Mouse (Mus musculus) limb, embryonic 10.5 days (tissue): ENCODE data around the gene Nudcd3. TPM values are rescaled to one million over a fixed set of nuclear protein-coding genes. Genes with fewer than 3 reads are reported as not detected.

Source experiments
- DNase-seq: peaks from one replicate; pipeline ENCODE4 v3.0.0-alpha.2; 2017; ENCODE audit warnings: low spot score
- H3K27ac ChIP-seq: fragments of 300-500 bp; sonication (generic); 2 replicates; pipeline ENCODE4 v1.5.1; 2016; ENCODE audit warnings: mild to moderate bottlenecking
- H3K27me3 ChIP-seq: fragments of 300-500 bp; sonication (generic); 2 replicates; pipeline ENCODE4 v1.6.1; 2016; ENCODE audit warnings: low read depth, mild to moderate bottlenecking; ENCODE audit not compliant: poor library complexity, severe bottlenecking
- H3K36me3 ChIP-seq: fragments of 300-500 bp; sonication (generic); 2 replicates; pipeline ENCODE4 v1.6.1; 2016; ENCODE audit warnings: mild to moderate bottlenecking, moderate library complexity
- H3K4me1 ChIP-seq: fragments of 300-500 bp; sonication (generic); 2 replicates; pipeline ENCODE4 v1.6.1; 2016
- H3K4me3 ChIP-seq: fragments of 300-500 bp; sonication (generic); 2 replicates; pipeline ENCODE4 v1.5.1; 2016; ENCODE audit warnings: mild to moderate bottlenecking, moderate library complexity
- H3K9me3 ChIP-seq: fragments of 300-500 bp; sonication (generic); replicated peaks from 2 replicates; pipeline ENCODE4 v1.6.1; 2016; ENCODE audit warnings: mild to moderate bottlenecking
- WGBS: fragments of 180-500 bp; shearing (Covaris S2); methylation state at CpG from one replicate; pipeline ENCODE4 v1.1.7; 2016; 5-methylcytosine and 5-hydroxymethylcytosine counted together
- polyA plus RNA-seq: library from polyadenylated mRNA; unstranded; fragments of >200 nt; fragmentation: Nextera tagmentation; extraction: Ambion mirVana; gene quantifications from 2 replicates; pipeline ENCODE4 v1.2.1, GENCODE M21; 2016

The Nudcd3 gene
- polyA plus RNA-seq, result 52.2 and 55.3 TPM in 2 replicates

DNA sequence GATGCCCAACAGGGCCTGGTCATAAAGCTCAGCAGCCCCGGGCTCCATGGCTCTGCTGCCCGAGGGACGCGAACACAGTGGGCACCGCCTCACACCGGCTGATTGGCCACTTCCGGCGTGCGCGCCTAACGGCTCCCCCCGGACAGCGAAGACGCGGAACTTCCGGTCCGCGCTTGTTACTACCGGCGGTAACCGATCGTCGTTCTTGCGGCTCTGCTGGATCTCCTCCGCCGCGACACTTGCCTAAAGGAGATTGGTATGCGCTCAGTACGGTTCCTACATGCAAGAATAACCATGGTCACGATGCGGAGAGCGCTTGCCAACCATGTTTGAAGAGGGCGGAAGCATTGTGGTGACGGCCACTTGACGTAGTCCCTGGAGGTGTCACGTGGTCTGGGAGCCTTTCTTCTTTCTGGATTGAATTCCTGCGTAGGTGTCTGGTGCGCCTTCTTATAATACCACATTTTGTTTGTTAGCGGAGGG, at the start of gene Nudcd3:
Gene Nudcd3 (minus strand): TSS at position 329 of the 483 bp plus-strand sequence.
- Histone ChIP-seq H3K36me3 (peaks cover 14% of the 10 kb centered on the region; the same call in 1 of the 2 replicates), H3K9me3 (no peaks in the 10 kb centered on the region), H3K4me3 (peak within 1 kb of the TSS; percentile 97), H3K27me3 (no peaks in the 10 kb centered on the region), H3K4me1 (peaks cover 22% of the 10 kb centered on the region), H3K27ac (peak within 1 kb of the TSS; percentile 97)
- DNase-seq, result peak; percentile 95
- WGBS, result under 1% methylated on average over 39 of the region's 39 CpGs

DNA sequence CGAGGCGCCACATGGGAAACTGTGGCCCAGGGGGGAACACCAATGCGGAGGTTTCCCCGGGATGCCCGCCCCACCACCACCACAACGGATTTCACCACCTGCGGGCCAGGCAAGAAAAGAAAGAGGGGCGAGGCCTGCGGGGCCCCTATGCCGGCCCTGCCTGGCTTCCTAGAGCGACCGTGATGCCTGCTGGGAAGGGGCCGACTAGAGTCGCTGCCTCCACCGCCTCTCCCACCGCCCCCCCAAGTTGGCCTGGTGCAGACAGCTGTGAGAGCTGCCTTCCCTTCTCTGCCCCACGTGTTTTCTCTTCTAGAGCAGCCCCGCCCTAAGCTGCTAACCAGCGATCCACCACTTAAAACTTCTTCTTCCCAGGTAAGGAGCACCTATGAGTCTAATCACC, 44.5 kb upstream of the Nudcd3 start:
- 60% methylated on average over 18 of the region's 19 CpGs for WGBS
- Histone ChIP-seq H3K27me3 (no peaks in the 10 kb centered on the region), H3K4me1 (no peaks in the 10 kb centered on the region), H3K4me3 (no peak overlapping the region), H3K36me3 (no peaks in the 10 kb centered on the region), H3K27ac (no peak overlapping the region), H3K9me3 (no peaks in the 10 kb centered on the region)
- no peak for DNase-seq

DNA sequence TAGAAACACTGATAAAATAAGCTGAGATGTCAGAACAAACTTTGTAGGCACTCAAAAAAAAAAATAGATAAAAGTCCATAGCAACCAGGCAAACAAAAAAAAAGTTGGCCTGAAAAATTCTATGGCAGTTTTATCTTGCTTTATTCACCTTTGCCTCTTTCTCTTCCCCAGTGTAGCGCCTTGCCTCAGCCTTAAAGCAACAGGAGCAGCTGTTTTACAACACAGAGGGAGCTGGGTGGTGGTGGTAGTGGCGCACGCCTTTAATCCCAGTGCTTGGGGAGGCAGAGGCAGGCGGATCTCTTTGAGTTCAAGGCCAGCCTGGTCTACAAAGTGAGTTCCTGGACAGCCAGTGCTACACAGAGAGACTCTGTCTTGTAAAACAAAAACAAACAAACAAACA, 32.8 kb upstream of the Nudcd3 start:
- Histone ChIP-seq H3K27me3 (no peaks in the 10 kb centered on the region), H3K36me3 (no peaks in the 10 kb centered on the region), H3K27ac (no peak overlapping the region), H3K9me3 (0 out of 2 replicates have a peak, but pooled peaks cover 5% of the 10 kb centered on the region), H3K4me3 (no peak overlapping the region), H3K4me1 (no peaks in the 10 kb centered on the region)
- no peak for DNase-seq
- WGBS, result 88% methylated on average over 4 of the region's 4 CpGs

DNA sequence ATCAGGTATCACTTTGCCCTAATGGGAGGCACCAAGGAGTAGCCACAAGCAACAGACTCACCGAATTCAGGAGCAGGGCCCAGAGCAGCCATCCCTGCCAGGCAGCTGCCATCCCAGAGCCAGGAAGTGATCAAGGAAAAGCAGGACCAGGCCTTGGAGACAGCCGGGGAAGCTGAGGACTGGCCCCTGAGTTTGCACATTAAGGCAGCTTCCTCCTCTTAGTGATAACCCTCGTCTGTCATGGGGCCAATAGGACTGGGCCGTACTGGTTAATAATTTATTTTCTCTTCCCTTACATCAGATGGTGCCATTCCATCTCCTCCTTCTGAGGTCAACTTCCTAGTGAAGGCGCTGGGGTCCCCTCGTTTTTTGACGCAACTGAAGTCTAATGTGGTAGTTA, 29.8 kb upstream of the Nudcd3 start, which contains the start of gene Npc1l1:
Gene Npc1l1 (minus strand): TSS at position 132 of the 400 bp plus-strand sequence.
- H3K9me3 ChIP-seq, result no peaks in the 10 kb centered on the region
- DNase-seq, result no peak
- H3K27ac ChIP-seq, result no peak within 1 kb of the TSS
- no peaks in the 10 kb centered on the region for H3K27me3 ChIP-seq
- H3K4me1 ChIP-seq, result no peaks in the 10 kb centered on the region
- no peak within 1 kb of the TSS for H3K4me3 ChIP-seq
- no peaks in the 10 kb centered on the region for H3K36me3 ChIP-seq
- WGBS, result 83% methylated on average over 7 of the region's 7 CpGs

DNA sequence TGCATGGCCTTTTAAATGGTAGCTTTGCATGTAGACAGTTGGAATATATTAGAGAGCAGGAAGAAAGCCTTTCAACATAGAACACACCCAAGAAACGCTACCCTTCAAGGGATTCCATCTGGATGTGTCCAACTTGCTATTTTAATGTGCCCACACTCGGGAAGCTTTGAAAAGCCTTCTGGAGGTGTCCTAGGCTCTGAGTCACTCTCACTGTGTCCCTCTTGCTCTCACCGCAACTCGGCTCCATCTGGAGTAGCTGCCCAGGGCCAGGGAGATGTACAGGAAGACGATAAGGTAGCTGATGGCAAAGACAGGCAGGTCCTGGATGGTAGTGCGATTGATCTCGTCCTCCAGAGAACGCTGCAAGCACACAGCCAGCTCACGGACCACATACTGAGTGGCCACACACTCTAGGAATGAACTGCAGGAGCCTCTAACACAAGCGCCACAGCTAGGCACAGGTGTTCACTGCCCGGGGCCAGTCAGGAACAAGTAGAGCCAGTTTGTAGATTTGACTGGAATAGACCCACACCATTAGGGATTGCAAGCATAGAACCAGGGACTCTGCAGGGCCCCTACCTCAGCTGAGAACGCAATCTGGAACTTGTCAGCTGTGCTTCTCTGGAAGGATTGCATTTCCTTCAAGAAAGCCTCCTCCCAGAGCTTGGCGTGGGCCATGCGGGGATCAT, 24.5 kb upstream of the Nudcd3 start:
- no peak overlapping the region for H3K27ac ChIP-seq
- no peaks in the 10 kb centered on the region for H3K36me3 ChIP-seq
- H3K4me1 ChIP-seq, result no peaks in the 10 kb centered on the region; the same call in 1 of the 2 replicates
- no peak overlapping the region for H3K4me3 ChIP-seq
- H3K27me3 ChIP-seq, result no peaks in the 10 kb centered on the region
- 81% methylated on average over 14 of the region's 14 CpGs for WGBS
- no peak for DNase-seq
- no peaks in the 10 kb centered on the region for H3K9me3 ChIP-seq

DNA sequence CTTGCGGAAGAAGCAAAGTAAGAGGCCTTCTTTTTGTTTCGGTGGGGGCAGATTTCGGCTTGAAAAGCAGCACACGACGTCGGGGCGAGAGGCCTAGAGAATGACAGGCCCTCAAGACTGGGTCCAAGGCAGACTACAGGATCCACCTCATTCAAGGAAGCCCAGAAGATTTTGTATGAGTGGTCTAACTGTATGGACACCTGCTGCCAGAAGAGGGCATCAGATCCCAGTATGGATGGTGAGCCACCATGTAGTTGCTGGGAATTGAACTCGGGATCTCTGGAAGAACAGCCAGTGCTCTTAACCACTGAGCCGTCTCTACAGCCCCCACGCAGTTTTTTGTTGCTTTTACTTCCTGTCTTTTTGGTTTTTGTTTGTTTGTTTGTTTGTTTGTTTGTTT, 22.0 kb upstream of the Nudcd3 start:
- Histone ChIP-seq H3K36me3 (no peaks in the 10 kb centered on the region), H3K4me1 (no peaks in the 10 kb centered on the region; the same call in 1 of the 2 replicates), H3K27ac (no peak overlapping the region), H3K4me3 (no peak overlapping the region), H3K27me3 (no peaks in the 10 kb centered on the region), H3K9me3 (no peaks in the 10 kb centered on the region)
- 92% methylated on average over 10 of the region's 10 CpGs for WGBS
- no peak for DNase-seq

DNA sequence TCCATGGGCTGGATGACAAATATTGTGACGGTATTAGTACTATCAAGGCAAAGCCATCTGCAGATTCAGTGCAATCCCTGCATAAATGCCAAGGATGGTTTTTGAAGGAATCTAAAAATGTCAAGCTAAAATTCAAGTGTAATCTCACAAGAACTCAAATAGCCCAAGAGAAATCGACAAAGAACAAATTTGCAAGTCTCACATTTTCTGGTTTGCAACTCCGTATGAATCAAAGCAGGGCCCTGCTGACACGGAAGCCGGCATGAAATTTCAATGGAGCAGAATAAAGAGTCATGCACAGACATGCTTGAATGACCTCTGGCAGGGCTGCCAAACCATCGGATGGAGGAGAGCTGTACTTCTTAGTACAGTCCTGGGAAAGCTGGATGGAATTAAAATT, 19.8 kb upstream of the Nudcd3 start:
- no peak overlapping the region for H3K4me3 ChIP-seq
- 91% methylated on average over 6 of the region's 6 CpGs for WGBS
- no peak for DNase-seq

DNA sequence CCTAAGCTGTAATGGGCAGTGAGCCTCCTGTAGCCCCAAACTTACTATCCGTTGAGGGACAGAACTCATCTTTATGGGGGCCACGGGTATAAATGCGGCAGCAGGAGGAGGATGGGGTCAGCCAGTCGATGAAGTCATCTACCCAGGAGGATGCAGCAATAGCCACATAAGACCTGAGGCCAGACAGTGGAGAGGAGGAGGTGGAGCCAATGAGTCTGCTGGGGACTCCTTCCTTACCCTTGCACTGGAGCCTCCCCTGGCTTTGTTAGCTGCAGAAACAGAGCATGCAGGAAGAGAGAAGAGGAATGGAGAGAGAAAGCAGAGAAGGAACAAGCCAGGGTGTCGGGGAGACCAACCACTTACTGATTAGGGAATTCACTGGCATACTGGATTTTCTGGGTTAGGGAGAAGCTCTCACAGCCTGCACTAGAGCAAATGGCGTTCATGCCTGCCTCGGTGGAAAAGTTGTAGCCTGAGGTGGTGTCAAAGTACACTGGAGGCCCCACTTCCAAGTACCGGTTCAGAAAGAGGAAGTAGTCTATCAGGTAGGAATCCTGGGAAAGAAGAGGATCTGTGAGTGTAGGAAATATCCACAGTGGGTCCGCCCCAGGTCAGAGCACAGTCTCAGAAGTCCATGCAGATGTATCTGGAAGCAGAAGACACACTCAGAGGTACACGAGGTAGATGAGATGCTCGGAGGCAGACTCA, 18.1 kb upstream of the Nudcd3 start:
- 80% methylated on average over 11 of the region's 11 CpGs for WGBS
- H3K27ac ChIP-seq, result no peak overlapping the region
- no peaks in the 10 kb centered on the region for H3K27me3 ChIP-seq
- H3K9me3 ChIP-seq, result no peaks in the 10 kb centered on the region
- no peak overlapping the region for H3K4me3 ChIP-seq
- H3K36me3 ChIP-seq, result no peaks in the 10 kb centered on the region
- H3K4me1 ChIP-seq, result no peaks in the 10 kb centered on the region; the same call in 1 of the 2 replicates
- DNase-seq, result no peak

More for the DNA sequence above, 19.8 kb upstream of the Nudcd3 start:
- Histone ChIP-seq H3K27me3 (no peaks in the 10 kb centered on the region), H3K9me3 (no peaks in the 10 kb centered on the region), H3K27ac (no peak overlapping the region), H3K4me1 (no peaks in the 10 kb centered on the region; the same call in 1 of the 2 replicates), H3K36me3 (no peaks in the 10 kb centered on the region)

DNA sequence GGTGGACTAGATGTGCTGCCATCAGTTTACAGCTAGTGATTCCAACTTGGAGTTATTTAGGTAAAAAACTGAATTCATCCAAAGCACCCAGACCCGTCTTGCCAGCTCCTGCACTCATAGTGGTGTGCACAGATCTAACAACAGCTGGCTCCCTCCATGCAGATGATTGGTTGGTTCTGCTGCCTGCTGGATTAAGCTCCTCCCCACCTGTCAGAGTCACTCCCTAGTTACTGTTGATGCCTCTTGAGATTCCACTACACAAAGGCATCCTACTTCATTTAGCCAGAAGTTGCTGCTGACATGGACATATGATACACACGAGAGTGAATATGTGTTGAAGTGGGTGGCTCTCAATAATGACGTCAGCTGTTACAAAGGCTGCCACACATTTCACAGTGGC, 16.6 kb upstream of the Nudcd3 start:
- WGBS, result 71% methylated on average over 3 of the region's 3 CpGs
- Histone ChIP-seq H3K4me3 (no peak overlapping the region), H3K27me3 (no peaks in the 10 kb centered on the region), H3K27ac (no peak overlapping the region), H3K36me3 (no peaks in the 10 kb centered on the region), H3K9me3 (no peaks in the 10 kb centered on the region), H3K4me1 (no peaks in the 10 kb centered on the region)
- no peak for DNase-seq

DNA sequence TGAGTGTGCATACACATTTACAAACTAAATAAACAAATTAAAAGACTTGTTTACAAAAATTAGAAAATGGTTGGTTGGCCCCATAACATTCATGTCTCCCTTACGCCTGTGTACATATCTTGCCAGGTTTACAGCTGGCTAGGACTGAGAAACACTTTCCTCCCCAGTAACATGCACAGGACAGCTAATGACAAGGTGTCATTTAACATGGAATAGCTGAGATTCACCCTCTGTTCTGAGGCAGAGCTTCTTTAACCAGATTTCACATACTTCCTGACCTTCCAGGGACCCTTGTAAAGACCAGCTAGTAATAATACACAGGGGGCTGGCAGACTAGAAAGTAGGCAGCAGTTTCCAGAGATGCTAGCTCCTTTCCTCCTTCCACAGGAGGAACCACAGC, 7.9 kb upstream of the Nudcd3 start:
- no peak for DNase-seq
- WGBS, result 87% methylated on average over 1 of the region's 1 CpGs
- Histone ChIP-seq H3K36me3 (no peaks in the 10 kb centered on the region), H3K9me3 (no peaks in the 10 kb centered on the region; the same call in 1 of the 2 replicates), H3K27me3 (no peaks in the 10 kb centered on the region), H3K27ac (no peak overlapping the region), H3K4me1 (no peaks in the 10 kb centered on the region), H3K4me3 (no peak overlapping the region)

DNA sequence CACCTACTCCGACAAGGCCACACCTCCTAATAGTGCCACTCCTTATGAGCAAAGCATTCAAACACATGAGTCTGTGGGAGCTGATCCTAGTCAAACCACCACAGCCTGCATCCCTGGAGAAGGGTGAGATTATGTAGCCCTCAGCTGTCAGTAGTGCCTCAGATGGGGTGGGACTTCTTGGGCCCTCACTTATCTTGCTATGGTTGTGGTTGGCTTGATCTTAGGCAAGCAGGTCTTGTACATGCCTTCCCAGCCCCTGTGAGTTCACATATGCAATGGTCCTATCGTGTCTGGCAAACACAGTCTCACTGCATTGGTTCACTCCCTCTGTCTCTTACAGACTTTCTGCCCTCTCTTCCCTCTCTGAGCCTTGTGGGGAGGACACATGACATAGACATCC, 6.9 kb upstream of the Nudcd3 start:
- DNase-seq, result no peak
- H3K27ac ChIP-seq, result no peak overlapping the region
- WGBS, result 87% methylated on average over 2 of the region's 2 CpGs
- no peaks in the 10 kb centered on the region for H3K4me1 ChIP-seq
- no peaks in the 10 kb centered on the region for H3K36me3 ChIP-seq
- no peaks in the 10 kb centered on the region for H3K27me3 ChIP-seq
- no peaks in the 10 kb centered on the region; the same call in 1 of the 2 replicates for H3K9me3 ChIP-seq
- H3K4me3 ChIP-seq, result no peak overlapping the region

DNA sequence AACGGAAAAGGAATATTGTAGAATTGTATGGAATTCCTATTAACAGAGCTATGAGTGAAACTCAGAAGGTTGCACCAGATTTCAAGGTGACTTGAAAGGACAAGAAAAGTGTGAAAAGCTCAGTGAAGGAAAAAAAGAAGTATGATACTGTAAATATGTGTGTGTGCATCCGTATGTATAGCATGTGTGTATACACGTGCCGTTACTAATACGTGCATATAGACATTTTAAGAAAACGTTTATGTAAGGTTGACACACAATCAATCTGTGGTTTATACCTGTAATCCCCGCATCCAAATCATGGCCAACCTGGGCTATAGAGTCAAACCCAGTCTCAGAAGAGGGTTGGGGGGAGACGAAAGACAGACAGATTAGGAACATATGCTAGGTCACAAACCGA, 355 bp upstream of the Nudcd3 start:
- Histone ChIP-seq H3K4me1 (peaks cover 22% of the 10 kb centered on the region), H3K9me3 (no peaks in the 10 kb centered on the region), H3K4me3 (peak overlapping the region; percentile 97), H3K36me3 (peaks cover 12% of the 10 kb centered on the region; the same call in 1 of the 2 replicates), H3K27ac (peak overlapping the region; percentile 97), H3K27me3 (no peaks in the 10 kb centered on the region)
- DNase-seq, result no peak
- 25% methylated on average over 9 of the region's 9 CpGs for WGBS
